Mouse (Mus musculus) megakaryocyte, embryonic 14.5 days (primary cell): ENCODE data around the gene Eya2. TPM values are rescaled to one million over a fixed set of nuclear protein-coding genes. Genes with fewer than 3 reads are reported as not detected.

Source experiments
- H3K27me3 ChIP-seq: replicated peaks from 2 replicates; pipeline ENCODE3; 2012; ENCODE audit warnings: inconsistent platforms
- H3K36me3 ChIP-seq: replicated peaks from 2 replicates; pipeline ENCODE3; 2012; ENCODE audit warnings: low read length, inconsistent platforms, mixed read lengths
- H3K4me1 ChIP-seq: 2 replicates; pipeline ENCODE4 v1.6.1; 2012; ENCODE audit warnings: inconsistent platforms
- H3K4me3 ChIP-seq: replicated peaks from 2 replicates; pipeline ENCODE3; 2012; ENCODE audit warnings: moderate library complexity, mild to moderate bottlenecking, inconsistent platforms
- H3K9me3 ChIP-seq: 2 replicates; pipeline ENCODE4 v1.6.1; 2012; ENCODE audit warnings: inconsistent platforms
- FLI1 ChIP-seq: IDR thresholded peaks from 2 replicates; pipeline ENCODE4 v1.6.1; 2012; ENCODE audit warnings: low read length, inconsistent platforms, mixed read lengths
- GATA1 ChIP-seq: IDR thresholded peaks from 3 replicates; pipeline ENCODE4 v1.6.1; 2012; ENCODE audit warnings: mixed read lengths, low read length, inconsistent platforms, borderline replicate concordance
- polyA plus RNA-seq: library from polyadenylated mRNA; stranded (reverse); fragments of >175 nt; gene quantifications from 2 replicates; pipeline ENCODE4 v1.2.3, GENCODE M21; 2012; ENCODE audit warnings: low replicate concordance; ENCODE audit not compliant: insufficient read depth

Gene Eya2
- polyA plus RNA-seq, 1 experiment, result 16.3 TPM

GRCm38 (mm10) chr2:165748426-165748825 is 153.6 kb downstream of the Eya2 start:
- Histone ChIP-seq H3K9me3 (no peaks in the 10 kb centered on the region), H3K4me3 (no peak overlapping the region), H3K4me1 (peaks cover 64% of the 10 kb centered on the region), H3K27me3 (peaks cover 3% of the 10 kb centered on the region), H3K36me3 (no peaks in the 10 kb centered on the region)
- TF ChIP-seq GATA1 (no peak), FLI1 (no peak)

GRCm38 (mm10) chr2:165751068-165751467 is 156.2 kb downstream of the Eya2 start:
- H3K9me3 ChIP-seq, result no peaks in the 10 kb centered on the region
- no peak for TF ChIP-seq GATA1
- no peak for TF ChIP-seq FLI1
- H3K27me3 ChIP-seq, result peaks cover 2% of the 10 kb centered on the region
- H3K4me3 ChIP-seq, result peak overlapping the region; percentile 83
- peaks cover 2% of the 10 kb centered on the region for H3K36me3 ChIP-seq
- peaks cover 69% of the 10 kb centered on the region for H3K4me1 ChIP-seq

GRCm38 (mm10) chr2:165752704-165753103 is 157.9 kb downstream of the Eya2 start:
- peaks cover 66% of the 10 kb centered on the region for H3K4me1 ChIP-seq
- peak overlapping the region; percentile 67 for H3K4me3 ChIP-seq
- peaks cover 5% of the 10 kb centered on the region for H3K27me3 ChIP-seq
- peaks cover 13% of the 10 kb centered on the region for H3K36me3 ChIP-seq
- H3K9me3 ChIP-seq, result no peaks in the 10 kb centered on the region
- TF ChIP-seq GATA1 (no peak), FLI1 (no peak)

- H3K9me3 ChIP-seq, result no peaks in the 10 kb centered on the region
- peaks cover 17% of the 10 kb centered on the region for H3K27me3 ChIP-seq
- TF ChIP-seq FLI1 (no peak), GATA1 (no peak)
- H3K36me3 ChIP-seq, result peaks cover 14% of the 10 kb centered on the region
- no peak overlapping the region for H3K4me3 ChIP-seq
- H3K4me1 ChIP-seq, result peaks cover 28% of the 10 kb centered on the region
Measured at GRCm38 (mm10) chr2:165757799-165758198, 163.0 kb downstream of the Eya2 start.

GRCm38 (mm10) chr2:165758534-165758933 is 163.7 kb downstream of the Eya2 start:
- no peak for TF ChIP-seq FLI1
- TF ChIP-seq GATA1, result no peak
- Histone ChIP-seq H3K9me3 (0 out of 2 replicates have a peak, but pooled peaks cover under 1% of the 10 kb centered on the region), H3K36me3 (peaks cover 19% of the 10 kb centered on the region), H3K27me3 (peaks cover 18% of the 10 kb centered on the region), H3K4me3 (no peak overlapping the region), H3K4me1 (peaks cover 21% of the 10 kb centered on the region)

GRCm38 (mm10) chr2:165759421-165759985 is 164.7 kb downstream of the Eya2 start:
- Histone ChIP-seq H3K4me3 (no peak overlapping the region), H3K36me3 (peaks cover 28% of the 10 kb centered on the region), H3K27me3 (peaks cover 24% of the 10 kb centered on the region), H3K4me1 (peaks cover 12% of the 10 kb centered on the region), H3K9me3 (0 out of 2 replicates have a peak, but pooled peaks cover 2% of the 10 kb centered on the region)
- no peak for TF ChIP-seq GATA1
- no peak for TF ChIP-seq FLI1

GRCm38 (mm10) chr2:165768805-165769358 is 174.1 kb downstream of the Eya2 start:
- peak overlapping the region; percentile 74 for H3K4me3 ChIP-seq
- peaks cover 53% of the 10 kb centered on the region for H3K4me1 ChIP-seq
- peaks cover 35% of the 10 kb centered on the region for H3K27me3 ChIP-seq
- no peak for TF ChIP-seq FLI1
- peaks cover 67% of the 10 kb centered on the region for H3K36me3 ChIP-seq
- H3K9me3 ChIP-seq, result peaks cover 1% of the 10 kb centered on the region

- H3K4me3 ChIP-seq, result peak overlapping the region; percentile 74
- peaks cover 53% of the 10 kb centered on the region for H3K4me1 ChIP-seq
- peaks cover 32% of the 10 kb centered on the region for H3K27me3 ChIP-seq
- H3K9me3 ChIP-seq, result peaks cover 7% of the 10 kb centered on the region
- H3K36me3 ChIP-seq, result peaks cover 67% of the 10 kb centered on the region
- TF ChIP-seq FLI1 (no peak), GATA1 (no peak)
Measured at GRCm38 (mm10) chr2:165769375-165769948, 174.6 kb downstream of the Eya2 start.

GRCm38 (mm10) chr2:165778927-165779326 is 184.1 kb downstream of the Eya2 start:
- Histone ChIP-seq H3K9me3 (peaks cover 10% of the 10 kb centered on the region), H3K36me3 (peaks cover 47% of the 10 kb centered on the region), H3K4me1 (peaks cover 33% of the 10 kb centered on the region), H3K27me3 (no peaks in the 10 kb centered on the region), H3K4me3 (no peak overlapping the region)
- TF ChIP-seq GATA1, result no peak
- no peak for TF ChIP-seq FLI1

GRCm38 (mm10) chr2:165782324-165782723 is 187.5 kb downstream of the Eya2 start:
- no peaks in the 10 kb centered on the region for H3K27me3 ChIP-seq
- TF ChIP-seq GATA1 (no peak), FLI1 (no peak)
- peaks cover 75% of the 10 kb centered on the region for H3K36me3 ChIP-seq

More at GRCm38 (mm10) chr2:165782324-165782723, 187.5 kb downstream of the Eya2 start:
- H3K4me3 ChIP-seq, result no peak overlapping the region
- peaks cover 46% of the 10 kb centered on the region for H3K4me1 ChIP-seq
- no peaks in the 10 kb centered on the region for H3K9me3 ChIP-seq
